Mouse (Mus musculus): Measurements from ENCODE around the gene Cenpl. TPM values are rescaled to one million over a fixed set of nuclear protein-coding genes. Genes with fewer than 3 reads are reported as not detected.
A peak's percentile ranks its signal among the peaks of the same experiment; 100 is the strongest.

Cenpl gene
- polyA plus RNA-seq, 1 experiment from 2014 or later = 33.0 TPM

- no peaks in the 10 kb centered on the region for H3K9me3 ChIP-seq (replicated peaks)
- H3K36me3 ChIP-seq (ENCODE audit: poor library complexity, severe bottlenecking) = peaks cover 57% of the 10 kb centered on the region
Observed at GRCm38 (mm10) chr1:161035786-161036404, 34.6 kb upstream of the Cenpl start.

GRCm38 (mm10) chr1:161036411-161036841 is 34.1 kb upstream of the Cenpl start:
- Histone ChIP-seq H3K4me2 (peak overlapping the region; percentile 87), H3K9ac (peak overlapping the region; percentile 98), H3K27me3 (no peaks in the 10 kb centered on the region), H3K4me1 (peaks cover 40% of the 10 kb centered on the region), H3K4me3 (peak overlapping the region; percentile 86), H3K9me3 (replicated peaks) (no peaks in the 10 kb centered on the region), H3K27ac (peak overlapping the region; percentile 89), H3K36me3 (ENCODE audit: poor library complexity, severe bottlenecking) (peaks cover 53% of the 10 kb centered on the region)
- no peak for ATAC-seq
- 0% methylated on average over 5 of the region's 5 CpGs for WGBS

More at GRCm38 (mm10) chr1:161035786-161036404, 34.6 kb upstream of the Cenpl start:
- Histone ChIP-seq H3K4me1 (peaks cover 40% of the 10 kb centered on the region), H3K27me3 (no peaks in the 10 kb centered on the region), H3K9ac (peak overlapping the region; percentile 98), H3K27ac (peak overlapping the region; percentile 89), H3K4me2 (peak overlapping the region; percentile 87), H3K4me3 (peak overlapping the region; percentile 86)
- no peak for ATAC-seq
- under 1% methylated on average over 6 of the region's 6 CpGs for WGBS

- Histone ChIP-seq H3K4me1 (peaks cover 40% of the 10 kb centered on the region), H3K27ac (0 out of 2 replicates have a peak overlapping the region, but pooled peaks have one; percentile 89), H3K4me2 (peak overlapping the region; percentile 87), H3K36me3 (ENCODE audit: poor library complexity, severe bottlenecking) (peaks cover 54% of the 10 kb centered on the region), H3K9ac (peak overlapping the region; percentile 98), H3K9me3 (replicated peaks) (no peaks in the 10 kb centered on the region), H3K4me3 (peak overlapping the region; percentile 86), H3K27me3 (no peaks in the 10 kb centered on the region)
- ATAC-seq = no peak
- WGBS = 4% methylated on average over 1 of the region's 1 CpGs
Observed at GRCm38 (mm10) chr1:161037026-161037425, 33.5 kb upstream of the Cenpl start.

GRCm38 (mm10) chr1:161037599-161037998 is 32.9 kb upstream of the Cenpl start:
- Histone ChIP-seq H3K36me3 (ENCODE audit: poor library complexity, severe bottlenecking) (peaks cover 53% of the 10 kb centered on the region), H3K27ac (peak overlapping the region; percentile 41; the same call in 1 of the 2 replicates), H3K4me1 (peaks cover 40% of the 10 kb centered on the region), H3K9ac (peak overlapping the region; percentile 58), H3K4me2 (peak overlapping the region; percentile 87), H3K4me3 (peak overlapping the region; percentile 86), H3K27me3 (no peaks in the 10 kb centered on the region), H3K9me3 (replicated peaks) (no peaks in the 10 kb centered on the region)
- 26% methylated on average over 3 of the region's 3 CpGs for WGBS
- ATAC-seq = no peak

- peak overlapping the region; percentile 86 for H3K4me3 ChIP-seq
- H3K9ac ChIP-seq = peak overlapping the region; percentile 58; the same call in 1 of the 2 replicates
Observed at GRCm38 (mm10) chr1:161038004-161038403, 32.5 kb upstream of the Cenpl start.

GRCm38 (mm10) chr1:161038968-161039721 is 31.4 kb upstream of the Cenpl start:
- Histone ChIP-seq H3K9ac (no peak overlapping the region), H3K27me3 (no peaks in the 10 kb centered on the region), H3K9me3 (replicated peaks) (no peaks in the 10 kb centered on the region), H3K4me2 (no peak overlapping the region), H3K27ac (0 out of 2 replicates have a peak overlapping the region, but pooled peaks have one; percentile 41), H3K4me1 (peaks cover 27% of the 10 kb centered on the region), H3K36me3 (ENCODE audit: poor library complexity, severe bottlenecking) (peaks cover 62% of the 10 kb centered on the region), H3K4me3 (no peak overlapping the region)
- no peak for ATAC-seq
- WGBS = 10% methylated on average over 3 of the region's 3 CpGs

More at GRCm38 (mm10) chr1:161038004-161038403, 32.5 kb upstream of the Cenpl start:
- H3K4me1 ChIP-seq = peaks cover 37% of the 10 kb centered on the region
- peaks cover 52% of the 10 kb centered on the region for H3K36me3 ChIP-seq (ENCODE audit: poor library complexity, severe bottlenecking)
- H3K4me2 ChIP-seq = peak overlapping the region; percentile 87
- no peaks in the 10 kb centered on the region for H3K27me3 ChIP-seq
- 30% methylated on average over 3 of the region's 3 CpGs for WGBS
- no peak overlapping the region for H3K27ac ChIP-seq
- no peak for ATAC-seq
- H3K9me3 ChIP-seq (replicated peaks) = no peaks in the 10 kb centered on the region

- no peak overlapping the region for H3K4me3 ChIP-seq
- 6% methylated on average over 3 of the region's 3 CpGs for WGBS
- ATAC-seq = peak; percentile 23; the same call in 1 of the 2 replicates
- H3K9me3 ChIP-seq (replicated peaks) = no peaks in the 10 kb centered on the region
- no peak overlapping the region for H3K9ac ChIP-seq
- H3K36me3 ChIP-seq (ENCODE audit: poor library complexity, severe bottlenecking) = peaks cover 68% of the 10 kb centered on the region
- H3K27me3 ChIP-seq = no peaks in the 10 kb centered on the region
- H3K4me1 ChIP-seq = peaks cover 27% of the 10 kb centered on the region
- peak overlapping the region; percentile 41 for H3K27ac ChIP-seq
- no peak overlapping the region for H3K4me2 ChIP-seq
Observed at GRCm38 (mm10) chr1:161039741-161040425, 30.6 kb upstream of the Cenpl start.

GRCm38 (mm10) chr1:161040426-161040770 is 30.1 kb upstream of the Cenpl start:
- 59% methylated on average over 1 of the region's 1 CpGs for WGBS
- H3K4me3 ChIP-seq = no peak overlapping the region
- no peak for ATAC-seq
- no peaks in the 10 kb centered on the region for H3K27me3 ChIP-seq
- H3K9me3 ChIP-seq (replicated peaks) = no peaks in the 10 kb centered on the region
- no peak overlapping the region for H3K4me2 ChIP-seq
- H3K36me3 ChIP-seq (ENCODE audit: poor library complexity, severe bottlenecking) = peaks cover 74% of the 10 kb centered on the region
- no peak overlapping the region for H3K9ac ChIP-seq
- peaks cover 27% of the 10 kb centered on the region for H3K4me1 ChIP-seq
- H3K27ac ChIP-seq = 0 out of 2 replicates have a peak overlapping the region, but pooled peaks have one; percentile 41

- H3K27ac ChIP-seq = 0 out of 2 replicates have a peak overlapping the region, but pooled peaks have one; percentile 41
- peaks cover 27% of the 10 kb centered on the region for H3K4me1 ChIP-seq
- no peak overlapping the region for H3K9ac ChIP-seq
- H3K36me3 ChIP-seq (ENCODE audit: poor library complexity, severe bottlenecking) = peaks cover 78% of the 10 kb centered on the region
- no peak overlapping the region for H3K4me2 ChIP-seq
- ATAC-seq = no peak
- no peaks in the 10 kb centered on the region for H3K27me3 ChIP-seq
- no peaks in the 10 kb centered on the region for H3K9me3 ChIP-seq (replicated peaks)
- H3K4me3 ChIP-seq = no peak overlapping the region
Observed at GRCm38 (mm10) chr1:161040855-161041254, 29.7 kb upstream of the Cenpl start.

GRCm38 (mm10) chr1:161041261-161042020 is 29.1 kb upstream of the Cenpl start:
- ATAC-seq = no peak
- Histone ChIP-seq H3K27ac (no peak overlapping the region), H3K4me1 (peaks cover 24% of the 10 kb centered on the region), H3K36me3 (ENCODE audit: poor library complexity, severe bottlenecking) (peaks cover 79% of the 10 kb centered on the region), H3K4me2 (no peak overlapping the region), H3K27me3 (no peaks in the 10 kb centered on the region), H3K9ac (no peak overlapping the region), H3K4me3 (no peak overlapping the region), H3K9me3 (replicated peaks) (no peaks in the 10 kb centered on the region)
- WGBS = 93% methylated on average over 7 of the region's 7 CpGs

GRCm38 (mm10) chr1:161046972-161047371 is 23.5 kb upstream of the Cenpl start:
- ATAC-seq = no peak
- no peak overlapping the region for H3K9ac ChIP-seq
- no peak overlapping the region for H3K27ac ChIP-seq
- H3K27me3 ChIP-seq = no peaks in the 10 kb centered on the region
- no peak overlapping the region for H3K4me2 ChIP-seq
- peaks cover 73% of the 10 kb centered on the region for H3K36me3 ChIP-seq (ENCODE audit: poor library complexity, severe bottlenecking)
- no peak overlapping the region for H3K4me3 ChIP-seq
- H3K4me1 ChIP-seq = no peaks in the 10 kb centered on the region
- no peaks in the 10 kb centered on the region for H3K9me3 ChIP-seq (replicated peaks)
- 86% methylated on average over 3 of the region's 3 CpGs for WGBS
